Mouse (Mus musculus): ENCODE measurements at regions not wholly inside any gene's neighbourhood (a gene's known extent, or its start where the extent isn't known, plus 50 kb on each side); places are given as distances from the start of the nearest gene placed in this dataset.

- TF ChIP-seq GATA4 (IDR thresholded peaks at IDR 0.05; ENCODE audit: insufficient replicate concordance, low read length) = no peak
Measured at GRCm38 (mm10) chr4:55976265-55976664, 444.0 kb upstream of the Klf4 start.

GRCm38 (mm10) chr4:55973706-55974105 lies 441.4 kb upstream of the Klf4 start:
- TF ChIP-seq GATA4 (IDR thresholded peaks at IDR 0.05; ENCODE audit: insufficient replicate concordance, low read length) = no peak

GRCm38 (mm10) chr4:55972235-55972819 lies 440.1 kb upstream of the Klf4 start:
- TF ChIP-seq GATA4 (IDR thresholded peaks at IDR 0.05; ENCODE audit: insufficient replicate concordance, low read length) = no peak

- TF ChIP-seq GATA4 (IDR thresholded peaks at IDR 0.05; ENCODE audit: insufficient replicate concordance, low read length) = no peak
Measured at GRCm38 (mm10) chr4:55960063-55960462, 427.8 kb upstream of the Klf4 start.

- no peak for TF ChIP-seq GATA4 (IDR thresholded peaks at IDR 0.05; ENCODE audit: insufficient replicate concordance, low read length)
Measured at GRCm38 (mm10) chr4:55953701-55954100, 421.4 kb upstream of the Klf4 start.

- TF ChIP-seq GATA4 (IDR thresholded peaks at IDR 0.05; ENCODE audit: insufficient replicate concordance, low read length) = no peak
Measured at GRCm38 (mm10) chr4:55952220-55952619, 420.0 kb upstream of the Klf4 start.

GRCm38 (mm10) chr4:55941423-55941822 lies 409.2 kb upstream of the Klf4 start:
- no peak for TF ChIP-seq GATA4 (IDR thresholded peaks at IDR 0.05; ENCODE audit: insufficient replicate concordance, low read length)

- no peak for TF ChIP-seq GATA4 (IDR thresholded peaks at IDR 0.05; ENCODE audit: insufficient replicate concordance, low read length)
Measured at GRCm38 (mm10) chr4:55938383-55938782, 406.1 kb upstream of the Klf4 start.

- TF ChIP-seq GATA4 (IDR thresholded peaks at IDR 0.05; ENCODE audit: insufficient replicate concordance, low read length) = no peak
Measured at GRCm38 (mm10) chr4:55937833-55938232, 405.6 kb upstream of the Klf4 start.

- TF ChIP-seq GATA4 (IDR thresholded peaks at IDR 0.05; ENCODE audit: insufficient replicate concordance, low read length) = no peak
Measured at GRCm38 (mm10) chr4:55929141-55929782, 397.0 kb upstream of the Klf4 start.

GRCm38 (mm10) chr4:55928670-55929069 lies 396.4 kb upstream of the Klf4 start:
- TF ChIP-seq GATA4 (IDR thresholded peaks at IDR 0.05; ENCODE audit: insufficient replicate concordance, low read length) = no peak

GRCm38 (mm10) chr4:55928196-55928595 lies 395.9 kb upstream of the Klf4 start:
- no peak for TF ChIP-seq GATA4 (IDR thresholded peaks at IDR 0.05; ENCODE audit: insufficient replicate concordance, low read length)

- TF ChIP-seq GATA4 (IDR thresholded peaks at IDR 0.05; ENCODE audit: insufficient replicate concordance, low read length) = no peak
Measured at GRCm38 (mm10) chr4:55927391-55927790, 395.1 kb upstream of the Klf4 start.

- TF ChIP-seq GATA4 (IDR thresholded peaks at IDR 0.05; ENCODE audit: insufficient replicate concordance, low read length) = no peak
Measured at GRCm38 (mm10) chr4:55924974-55925373, 392.7 kb upstream of the Klf4 start.

GRCm38 (mm10) chr4:55921217-55921616 lies 389.0 kb upstream of the Klf4 start:
- no peak for TF ChIP-seq GATA4 (IDR thresholded peaks at IDR 0.05; ENCODE audit: insufficient replicate concordance, low read length)

- no peak for TF ChIP-seq GATA4 (IDR thresholded peaks at IDR 0.05; ENCODE audit: insufficient replicate concordance, low read length)
Measured at GRCm38 (mm10) chr4:55894116-55894885, 362.0 kb upstream of the Klf4 start.
